Mouse (Mus musculus) megakaryocyte, embryonic 14.5 days (primary cell): ENCODE results near the gene Zfp266. TPM values are rescaled to one million over a fixed set of nuclear protein-coding genes. Genes with fewer than 3 reads are reported as not detected.
A peak's percentile ranks its signal among the peaks of the same experiment; 100 is the strongest.
"Not testable (repeated sequence)": the region's sequence is repeated elsewhere in the genome, so short reads cannot be mapped to it uniquely, and the experiment has no call there.

ENCODE experiments used
- H3K27me3 ChIP-seq: replicated peaks from 2 replicates; pipeline ENCODE3; 2012; ENCODE audit warnings: inconsistent platforms
- H3K36me3 ChIP-seq: replicated peaks from 2 replicates; pipeline ENCODE3; 2012; ENCODE audit warnings: low read length, inconsistent platforms, mixed read lengths
- H3K4me1 ChIP-seq: 2 replicates; pipeline ENCODE4 v1.6.1; 2012; ENCODE audit warnings: inconsistent platforms
- H3K4me3 ChIP-seq: replicated peaks from 2 replicates; pipeline ENCODE3; 2012; ENCODE audit warnings: moderate library complexity, mild to moderate bottlenecking, inconsistent platforms
- H3K9me3 ChIP-seq: 2 replicates; pipeline ENCODE4 v1.6.1; 2012; ENCODE audit warnings: inconsistent platforms
- FLI1 ChIP-seq: IDR thresholded peaks from 2 replicates; pipeline ENCODE4 v1.6.1; 2012; ENCODE audit warnings: low read length, inconsistent platforms, mixed read lengths
- GATA1 ChIP-seq: IDR thresholded peaks from 3 replicates; pipeline ENCODE4 v1.6.1; 2012; ENCODE audit warnings: mixed read lengths, low read length, inconsistent platforms, borderline replicate concordance
- polyA plus RNA-seq: library from polyadenylated mRNA; stranded (reverse); fragments of >175 nt; gene quantifications from 2 replicates; pipeline ENCODE4 v1.2.3, GENCODE M21; 2012; ENCODE audit warnings: low replicate concordance; ENCODE audit not compliant: insufficient read depth

The Zfp266 gene
- 0.26 and 0.56 TPM in 2 replicates for polyA plus RNA-seq

GRCm38 (mm10) chr9:20521306-20521957 is at the start of gene Zfp266:
Gene Zfp266, minus strand, starts transcription at chr9:20521417.
- Histone ChIP-seq H3K27me3 (no peaks in the 10 kb centered on the region), H3K36me3 (peaks cover 22% of the 10 kb centered on the region), H3K4me3 (peak within 1 kb of the TSS; percentile 94), H3K9me3 (no peaks in the 10 kb centered on the region), H3K4me1 (peaks cover 41% of the 10 kb centered on the region)
- TF ChIP-seq FLI1 = no peak
- no peak for TF ChIP-seq GATA1

GRCm38 (mm10) chr9:20565326-20566030 is 44.3 kb upstream of the Zfp266 start:
- H3K36me3 ChIP-seq, H3K27me3 ChIP-seq, H3K4me1 ChIP-seq, H3K4me3 ChIP-seq, H3K9me3 ChIP-seq: not testable (repeated sequence)

- Histone ChIP-seq H3K4me3 (no peak overlapping the region), H3K9me3 (peaks cover 21% of the 10 kb centered on the region), H3K27me3 (peaks cover 3% of the 10 kb centered on the region), H3K36me3 (no peaks in the 10 kb centered on the region), H3K4me1 (no peaks in the 10 kb centered on the region; the same call in 1 of the 2 replicates)
- no peak for TF ChIP-seq FLI1
- no peak for TF ChIP-seq GATA1
Observed at GRCm38 (mm10) chr9:20562177-20562576, 41.0 kb upstream of the Zfp266 start.

- no peak for TF ChIP-seq FLI1
- no peak for TF ChIP-seq GATA1
- Histone ChIP-seq H3K36me3 (no peaks in the 10 kb centered on the region), H3K27me3 (peaks cover 7% of the 10 kb centered on the region), H3K9me3 (peaks cover 4% of the 10 kb centered on the region; the same call in 1 of the 2 replicates), H3K4me3 (no peak overlapping the region), H3K4me1 (no peaks in the 10 kb centered on the region)
Observed at GRCm38 (mm10) chr9:20552698-20553097, 31.5 kb upstream of the Zfp266 start.

- H3K27me3 ChIP-seq = peaks cover 4% of the 10 kb centered on the region
- no peaks in the 10 kb centered on the region for H3K9me3 ChIP-seq
- no peaks in the 10 kb centered on the region for H3K4me1 ChIP-seq
- H3K4me3 ChIP-seq = no peak overlapping the region
- TF ChIP-seq GATA1 = no peak
- TF ChIP-seq FLI1 = no peak
- H3K36me3 ChIP-seq = no peaks in the 10 kb centered on the region
Observed at GRCm38 (mm10) chr9:20551781-20552275, 30.6 kb upstream of the Zfp266 start.

GRCm38 (mm10) chr9:20545151-20545550 is 23.9 kb upstream of the Zfp266 start:
- TF ChIP-seq GATA1 (no peak), FLI1 (no peak)
- peak overlapping the region; percentile 88 for H3K4me3 ChIP-seq
- H3K9me3 ChIP-seq = peaks cover 10% of the 10 kb centered on the region; the same call in 1 of the 2 replicates
- no peaks in the 10 kb centered on the region for H3K36me3 ChIP-seq
- peaks cover 13% of the 10 kb centered on the region for H3K27me3 ChIP-seq
- peaks cover 11% of the 10 kb centered on the region; the same call in 1 of the 2 replicates for H3K4me1 ChIP-seq

GRCm38 (mm10) chr9:20544070-20544821 is 23.0 kb upstream of the Zfp266 start:
- Histone ChIP-seq H3K9me3 (peaks cover 10% of the 10 kb centered on the region; the same call in 1 of the 2 replicates), H3K36me3 (no peaks in the 10 kb centered on the region), H3K27me3 (peaks cover 16% of the 10 kb centered on the region), H3K4me3 (peak overlapping the region; percentile 88), H3K4me1 (peaks cover 11% of the 10 kb centered on the region; the same call in 1 of the 2 replicates)
- no peak for TF ChIP-seq FLI1
- TF ChIP-seq GATA1 = no peak

GRCm38 (mm10) chr9:20543496-20543895 is 22.3 kb upstream of the Zfp266 start:
- Histone ChIP-seq H3K36me3 (no peaks in the 10 kb centered on the region), H3K9me3 (peaks cover 10% of the 10 kb centered on the region; the same call in 1 of the 2 replicates), H3K27me3 (peaks cover 22% of the 10 kb centered on the region), H3K4me3 (no peak overlapping the region), H3K4me1 (peaks cover 11% of the 10 kb centered on the region; the same call in 1 of the 2 replicates)
- TF ChIP-seq FLI1 = no peak
- TF ChIP-seq GATA1 = no peak

- H3K27me3 ChIP-seq = peaks cover 34% of the 10 kb centered on the region
- H3K9me3 ChIP-seq = no peaks in the 10 kb centered on the region
- no peaks in the 10 kb centered on the region for H3K36me3 ChIP-seq
- TF ChIP-seq GATA1 = no peak
- peaks cover 7% of the 10 kb centered on the region for H3K4me1 ChIP-seq
- no peak overlapping the region for H3K4me3 ChIP-seq
Observed at GRCm38 (mm10) chr9:20536598-20536997, 15.4 kb upstream of the Zfp266 start.
